Mouse (Mus musculus): ENCODE measurements around the gene 4930451I11Rik. TPM values are rescaled to one million over a fixed set of nuclear protein-coding genes. Genes with fewer than 3 reads are reported as not detected.

The 4930451I11Rik gene
- polyA plus RNA-seq (2015; fragmentation: Nextera tagmentation; extraction: Ambion mirVana): not detected in 2 replicates

DNA sequence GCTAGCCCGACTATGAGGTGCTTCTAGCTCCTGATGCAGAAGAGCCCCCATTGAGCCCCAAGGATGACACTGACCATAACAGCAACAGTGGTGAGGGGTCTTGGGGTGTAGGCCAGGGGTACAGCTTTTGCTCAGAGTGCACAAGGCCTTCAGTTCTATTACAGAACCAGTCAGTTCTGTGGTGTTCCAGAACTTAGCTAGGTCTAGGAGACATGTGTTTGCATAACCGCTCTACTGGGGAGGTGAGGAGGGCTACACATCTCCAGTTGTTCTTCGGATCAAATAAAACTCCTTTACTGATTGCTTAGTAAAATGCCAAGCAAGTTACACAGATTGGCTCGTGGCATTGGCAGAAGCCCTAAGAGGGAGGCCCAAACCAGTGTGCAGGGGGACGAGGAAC is at the start of gene 4930451I11Rik:
Gene 4930451I11Rik, minus strand, starts transcription at position 101 of the 400 bp plus-strand sequence.
- no peaks in the 10 kb centered on the region for H3K9me3 ChIP-seq (replicated peaks)
- H3K4me1 ChIP-seq (replicated peaks): peaks cover 5% of the 10 kb centered on the region
- 50% methylated on average over 5 of the region's 5 CpGs for WGBS (ENCODE audit: insufficient replicate concordance)
- H3K27me3 ChIP-seq: peaks cover 37% of the 10 kb centered on the region
- peak within 1 kb of the TSS; percentile 30 for H3K4me3 ChIP-seq (replicated peaks)
- peak within 1 kb of the TSS; percentile 57 for H3K4me2 ChIP-seq
- H3K36me3 ChIP-seq (replicated peaks): no peaks in the 10 kb centered on the region
- no peak for ATAC-seq (ENCODE audit: insufficient read depth)
- no peak within 1 kb of the TSS for H3K9ac ChIP-seq
- no peak within 1 kb of the TSS for H3K27ac ChIP-seq (replicated peaks)

DNA sequence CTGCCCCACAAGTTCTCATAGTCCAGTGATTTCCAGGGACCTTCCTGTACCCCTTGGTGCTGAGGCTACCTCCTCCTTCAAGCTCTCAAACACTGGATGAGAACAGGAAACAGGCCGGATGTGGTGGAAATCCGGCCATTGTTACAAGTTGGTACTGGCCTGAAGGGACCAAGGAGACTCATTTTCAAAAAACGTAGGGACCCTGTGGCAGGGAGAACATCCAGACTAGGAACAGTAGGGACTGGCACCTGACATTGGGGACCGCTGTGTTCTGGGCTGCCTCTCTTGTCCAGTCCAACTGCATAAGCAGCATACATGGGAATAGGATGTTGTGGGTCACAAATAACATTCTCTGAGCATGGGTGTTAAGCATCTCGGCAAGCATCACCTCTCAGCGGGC is 49.6 kb upstream of the 4930451I11Rik start:
- WGBS (ENCODE audit: insufficient replicate concordance): 37% methylated on average over 6 of the region's 6 CpGs
- H3K9ac ChIP-seq: no peak overlapping the region
- peak overlapping the region; percentile 91 for H3K4me2 ChIP-seq
- peaks cover 49% of the 10 kb centered on the region for H3K4me1 ChIP-seq (replicated peaks)
- H3K4me3 ChIP-seq (replicated peaks): no peak overlapping the region
- no peaks in the 10 kb centered on the region for H3K9me3 ChIP-seq (replicated peaks)
- no peaks in the 10 kb centered on the region for H3K27me3 ChIP-seq
- peaks cover 47% of the 10 kb centered on the region for H3K36me3 ChIP-seq (replicated peaks)
- H3K27ac ChIP-seq (replicated peaks): no peak overlapping the region
- no peak for ATAC-seq (ENCODE audit: insufficient read depth)

DNA sequence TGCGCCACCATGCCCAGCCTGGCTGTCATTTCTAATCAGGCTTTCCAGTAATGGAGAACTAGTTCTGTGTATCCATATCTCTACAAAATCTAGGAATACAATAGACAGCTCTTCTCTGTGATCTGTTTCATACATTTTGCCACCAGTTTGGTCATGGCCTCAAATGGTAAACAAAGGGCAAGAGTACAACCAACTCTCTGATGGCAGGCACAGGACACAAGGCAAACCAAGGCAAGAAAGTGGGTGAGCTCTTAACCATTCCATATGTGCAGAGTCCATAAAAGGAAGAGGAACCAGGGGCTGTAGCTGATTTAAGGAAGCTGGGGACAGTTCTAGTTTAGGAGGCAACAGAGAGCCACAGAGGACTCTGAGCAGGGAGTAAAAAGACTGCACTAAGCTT is 45.8 kb upstream of the 4930451I11Rik start:
- Histone ChIP-seq H3K27ac (replicated peaks) (no peak overlapping the region), H3K9ac (no peak overlapping the region), H3K36me3 (replicated peaks) (peaks cover 85% of the 10 kb centered on the region), H3K9me3 (replicated peaks) (no peaks in the 10 kb centered on the region), H3K4me2 (no peak overlapping the region), H3K27me3 (no peaks in the 10 kb centered on the region), H3K4me3 (replicated peaks) (no peak overlapping the region), H3K4me1 (replicated peaks) (peaks cover 26% of the 10 kb centered on the region)
- no peak for ATAC-seq (ENCODE audit: insufficient read depth)
- 94% methylated on average over 1 of the region's 1 CpGs for WGBS (ENCODE audit: insufficient replicate concordance)

DNA sequence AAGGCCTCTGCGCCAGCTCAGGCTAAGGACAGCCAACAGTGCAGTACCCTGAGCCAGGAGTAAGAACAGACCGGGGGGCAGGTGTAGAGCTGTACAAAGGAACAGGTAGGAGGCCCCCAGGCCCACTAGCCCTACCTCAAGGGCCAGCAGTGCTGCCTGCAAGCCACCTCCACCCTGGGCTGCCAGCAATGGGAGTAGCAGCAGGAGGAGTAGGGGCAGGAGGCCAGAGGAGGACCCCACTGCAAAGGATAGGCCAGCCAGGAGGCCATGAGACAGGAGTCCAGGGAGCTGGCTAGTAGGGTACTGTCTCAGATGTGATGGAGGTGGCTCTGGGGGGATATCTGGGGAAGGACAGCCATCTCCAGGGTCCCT is 39.1 kb upstream of the 4930451I11Rik start:
- H3K27me3 ChIP-seq: no peaks in the 10 kb centered on the region
- 81% methylated on average over 2 of the region's 2 CpGs for WGBS (ENCODE audit: insufficient replicate concordance)

DNA sequence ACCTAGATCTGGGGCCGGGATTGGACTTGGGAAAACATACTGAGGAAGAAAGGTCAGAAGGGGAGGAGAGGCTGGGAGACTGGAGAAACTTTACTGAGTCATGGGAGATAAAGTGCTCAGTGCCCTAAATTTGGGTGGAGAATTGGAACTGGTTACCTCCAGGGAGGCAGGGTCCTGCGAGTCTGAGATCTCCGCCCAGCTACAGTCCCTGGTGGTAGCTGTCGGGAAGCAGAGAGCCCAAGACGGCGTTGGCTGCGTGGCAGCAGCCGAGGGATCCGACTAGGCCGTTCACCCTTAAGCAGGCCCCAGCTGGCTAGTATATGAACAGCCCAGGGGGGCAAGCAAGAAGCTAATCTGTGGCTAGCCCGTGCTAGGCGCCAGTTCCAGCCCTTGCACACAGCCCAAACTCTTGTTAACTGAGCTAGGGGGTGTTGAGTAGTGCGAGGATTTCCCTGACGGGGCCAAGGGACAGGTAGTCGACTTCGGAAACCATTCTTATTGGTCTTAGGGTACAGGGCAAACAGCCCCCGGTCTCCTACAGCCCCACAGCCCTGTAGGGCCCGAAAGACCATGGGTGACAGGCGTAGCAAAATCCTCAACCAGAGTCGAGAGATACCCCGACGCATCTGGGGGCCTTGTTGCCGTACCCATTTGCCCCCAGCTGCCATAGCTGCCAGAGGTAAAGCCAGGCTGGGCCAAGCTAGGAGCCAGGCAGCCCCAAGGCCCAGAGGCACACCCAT is 38.5 kb upstream of the 4930451I11Rik start:
- WGBS (ENCODE audit: insufficient replicate concordance): 88% methylated on average over 23 of the region's 23 CpGs
- Histone ChIP-seq H3K4me2 (no peak overlapping the region), H3K9ac (no peak overlapping the region), H3K27ac (replicated peaks) (no peak overlapping the region), H3K9me3 (replicated peaks) (no peaks in the 10 kb centered on the region), H3K27me3 (no peaks in the 10 kb centered on the region), H3K4me3 (replicated peaks) (no peak overlapping the region), H3K36me3 (replicated peaks) (peaks cover 100% of the 10 kb centered on the region), H3K4me1 (replicated peaks) (no peaks in the 10 kb centered on the region; the same call in 1 of the 2 replicates)
- ATAC-seq (ENCODE audit: insufficient read depth): no peak; the same call in 1 of the 2 replicates

More for the DNA sequence above, 39.1 kb upstream of the 4930451I11Rik start:
- Histone ChIP-seq H3K4me2 (no peak overlapping the region), H3K9ac (no peak overlapping the region), H3K4me1 (replicated peaks) (peaks cover under 1% of the 10 kb centered on the region; the same call in 1 of the 2 replicates), H3K27ac (replicated peaks) (no peak overlapping the region), H3K4me3 (replicated peaks) (no peak overlapping the region), H3K36me3 (replicated peaks) (peaks cover 100% of the 10 kb centered on the region), H3K9me3 (replicated peaks) (no peaks in the 10 kb centered on the region)
- ATAC-seq (ENCODE audit: insufficient read depth): no peak

DNA sequence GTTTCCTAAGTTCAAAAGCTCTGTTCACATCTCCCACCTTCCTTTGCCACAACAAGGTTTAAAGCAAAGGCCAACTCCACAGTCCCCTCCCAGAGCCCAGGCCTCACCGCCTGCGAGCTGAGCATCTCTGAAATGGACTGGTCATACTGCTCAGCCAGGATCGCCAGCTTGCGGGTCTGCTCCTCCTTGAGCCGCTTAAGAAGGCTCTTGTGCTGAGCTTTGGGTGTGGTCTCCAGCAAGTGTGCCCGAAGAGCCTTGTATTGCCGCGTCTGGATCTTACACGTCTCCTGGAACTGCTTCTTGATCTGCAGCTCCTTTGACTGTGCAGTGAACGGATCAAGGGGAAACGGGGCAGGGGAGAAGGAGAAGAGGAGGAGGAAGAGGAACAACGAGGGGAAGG is 36.6 kb upstream of the 4930451I11Rik start:
- Histone ChIP-seq H3K4me2 (no peak overlapping the region), H3K36me3 (replicated peaks) (peaks cover 93% of the 10 kb centered on the region), H3K27ac (replicated peaks) (no peak overlapping the region), H3K9ac (no peak overlapping the region), H3K4me3 (replicated peaks) (no peak overlapping the region), H3K4me1 (replicated peaks) (peaks cover 18% of the 10 kb centered on the region), H3K9me3 (replicated peaks) (no peaks in the 10 kb centered on the region), H3K27me3 (no peaks in the 10 kb centered on the region)
- 77% methylated on average over 12 of the region's 12 CpGs for WGBS (ENCODE audit: insufficient replicate concordance)
- no peak for ATAC-seq (ENCODE audit: insufficient read depth)

DNA sequence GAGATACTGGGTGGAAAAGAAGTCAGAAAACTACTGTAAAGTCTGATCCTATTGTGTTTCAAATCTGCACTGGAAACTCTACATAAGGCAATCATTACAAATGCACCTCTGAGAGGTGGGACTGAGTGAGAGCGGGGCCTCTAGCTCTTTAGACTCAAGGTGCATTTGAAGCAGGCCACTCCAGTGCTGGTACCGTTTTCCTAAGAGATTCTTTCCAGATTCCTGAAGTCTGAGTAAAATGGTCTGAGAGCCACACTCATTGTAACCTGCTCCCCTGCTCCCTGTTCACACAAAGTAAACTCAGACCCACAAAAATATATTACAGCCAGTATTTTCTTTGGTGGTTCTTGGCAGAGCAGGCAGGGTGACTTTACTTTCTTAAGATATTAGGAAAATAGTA is 36.1 kb upstream of the 4930451I11Rik start:
- ATAC-seq (ENCODE audit: insufficient read depth): no peak
- Histone ChIP-seq H3K36me3 (replicated peaks) (peaks cover 89% of the 10 kb centered on the region), H3K27me3 (no peaks in the 10 kb centered on the region), H3K4me2 (no peak overlapping the region), H3K4me3 (replicated peaks) (no peak overlapping the region), H3K27ac (replicated peaks) (no peak overlapping the region), H3K4me1 (replicated peaks) (peaks cover 23% of the 10 kb centered on the region), H3K9me3 (replicated peaks) (no peaks in the 10 kb centered on the region), H3K9ac (no peak overlapping the region)
- WGBS (ENCODE audit: insufficient replicate concordance): 78% methylated on average over 2 of the region's 2 CpGs

DNA sequence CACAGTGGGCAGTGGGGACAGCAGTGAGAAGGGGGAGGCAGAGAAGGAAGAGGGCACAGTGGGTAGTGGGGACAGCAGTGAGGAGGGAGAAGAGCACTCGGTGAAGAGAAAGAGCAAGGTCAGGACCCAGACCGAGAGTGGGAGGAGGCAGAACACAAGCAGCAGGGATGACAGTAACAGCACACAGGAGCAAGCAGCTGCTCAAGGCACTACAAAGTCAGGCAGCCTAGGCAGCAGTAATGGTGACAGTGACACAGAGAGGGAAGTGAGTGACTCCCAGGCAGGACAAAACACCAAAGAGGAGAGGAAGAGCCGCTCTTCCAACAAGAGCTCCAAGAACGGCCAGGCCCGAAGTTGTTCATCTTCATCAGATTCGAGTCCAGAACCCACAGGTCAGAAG is 32.4 kb upstream of the 4930451I11Rik start:
- no peaks in the 10 kb centered on the region for H3K27me3 ChIP-seq
- no peak overlapping the region for H3K27ac ChIP-seq (replicated peaks)
- H3K4me2 ChIP-seq: peak overlapping the region; percentile 97
- H3K36me3 ChIP-seq (replicated peaks): peaks cover 65% of the 10 kb centered on the region
- H3K9me3 ChIP-seq (replicated peaks): no peaks in the 10 kb centered on the region
- H3K4me1 ChIP-seq (replicated peaks): peaks cover 44% of the 10 kb centered on the region
- ATAC-seq (ENCODE audit: insufficient read depth): no peak
- peak overlapping the region; percentile 75; the same call in 1 of the 2 replicates for H3K9ac ChIP-seq
- WGBS (ENCODE audit: insufficient replicate concordance): 74% methylated on average over 6 of the region's 6 CpGs
- H3K4me3 ChIP-seq (replicated peaks): peak overlapping the region; percentile 74

DNA sequence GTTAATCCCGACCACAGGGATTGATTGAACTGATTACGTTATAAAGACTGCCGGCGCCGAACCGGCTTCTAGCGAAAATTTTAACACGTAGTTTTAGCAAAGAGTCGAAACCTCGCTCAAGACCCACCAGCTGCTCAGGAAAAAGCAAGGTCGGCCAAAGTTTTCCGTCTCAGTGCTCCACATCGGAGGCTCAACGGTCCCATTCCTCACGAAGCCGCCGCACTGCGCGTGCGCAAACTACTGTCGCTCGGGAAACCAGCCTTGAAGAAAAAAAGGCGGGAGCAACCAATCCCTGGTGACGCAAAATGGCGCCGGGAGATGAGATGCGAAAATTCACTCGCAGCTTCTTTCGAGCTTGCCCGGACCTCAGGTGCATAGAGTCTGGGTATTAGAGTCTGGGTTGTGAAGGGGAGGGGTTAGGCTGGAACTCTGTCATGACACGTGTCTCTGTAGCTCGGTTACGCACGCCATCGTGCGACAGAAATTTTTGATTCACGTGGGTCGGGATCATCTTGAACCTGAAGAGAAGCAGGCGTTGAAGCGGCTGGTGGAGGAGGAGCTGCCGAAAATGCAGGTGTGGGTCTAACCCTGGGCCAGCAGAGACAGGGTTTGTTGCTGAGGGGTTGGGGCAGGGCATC is 30.8 kb upstream of the 4930451I11Rik start, which contains the start of gene Ino80e:
Gene Ino80e, minus strand, starts transcription at position 231 of the 638 bp plus-strand sequence.
- H3K36me3 ChIP-seq (replicated peaks): peaks cover 64% of the 10 kb centered on the region
- ATAC-seq (ENCODE audit: insufficient read depth): peak; percentile 79
- peak within 1 kb of the TSS; percentile 75 for H3K9ac ChIP-seq
- H3K4me1 ChIP-seq (replicated peaks): peaks cover 44% of the 10 kb centered on the region
- peak within 1 kb of the TSS; percentile 74 for H3K4me3 ChIP-seq (replicated peaks)
- H3K9me3 ChIP-seq (replicated peaks): no peaks in the 10 kb centered on the region
- H3K4me2 ChIP-seq: peak within 1 kb of the TSS; percentile 97
- H3K27ac ChIP-seq (replicated peaks): peak within 1 kb of the TSS; percentile 81
- under 1% methylated on average over 41 of the region's 41 CpGs for WGBS (ENCODE audit: insufficient replicate concordance)
- no peaks in the 10 kb centered on the region for H3K27me3 ChIP-seq

DNA sequence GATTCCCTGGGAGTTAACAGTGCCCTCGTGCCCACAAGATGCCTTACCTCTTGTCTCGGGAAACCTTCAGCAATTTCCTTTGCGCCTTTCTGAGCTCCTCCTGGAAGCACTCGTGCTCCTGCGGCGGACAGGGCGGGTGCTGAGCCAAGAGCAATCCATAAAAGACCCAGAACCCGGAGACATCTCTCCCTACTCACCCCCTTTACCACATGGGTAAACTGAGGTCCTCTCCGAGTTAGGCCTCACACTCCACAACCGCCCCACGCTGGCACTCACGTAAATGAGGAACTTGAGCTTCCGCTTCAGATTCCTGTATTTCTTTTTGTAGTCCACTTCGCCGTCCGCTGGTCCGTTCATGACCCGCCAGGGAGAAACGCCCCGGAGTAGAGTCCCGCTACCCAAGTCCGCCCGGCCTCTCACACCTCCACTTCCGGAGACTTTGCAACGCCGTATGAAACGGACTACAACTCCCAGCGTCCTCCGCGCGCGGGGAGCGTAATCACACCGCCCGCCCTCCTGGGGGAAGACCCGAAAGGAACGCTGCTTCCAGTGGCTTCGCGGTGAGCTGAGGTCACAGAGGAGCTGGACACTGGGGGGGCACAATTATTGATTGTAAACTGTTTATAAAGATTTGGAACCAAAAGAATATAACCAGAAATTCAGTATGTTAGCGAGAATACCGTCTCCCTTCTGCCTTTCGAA is 30.1 kb upstream of the 4930451I11Rik start, which contains the start of gene Hirip3:
Gene Hirip3, plus strand, starts transcription at position 544 of the 702 bp plus-strand sequence.
- H3K9ac ChIP-seq: peak within 1 kb of the TSS; percentile 75
- WGBS (ENCODE audit: insufficient replicate concordance): under 1% methylated on average over 42 of the region's 42 CpGs
- peak within 1 kb of the TSS; percentile 74 for H3K4me3 ChIP-seq (replicated peaks)
- H3K27me3 ChIP-seq: no peaks in the 10 kb centered on the region
- peak; percentile 94 for ATAC-seq (ENCODE audit: insufficient read depth)
- peak within 1 kb of the TSS; percentile 81 for H3K27ac ChIP-seq (replicated peaks)
- peaks cover 64% of the 10 kb centered on the region for H3K36me3 ChIP-seq (replicated peaks)
- peak within 1 kb of the TSS; percentile 97 for H3K4me2 ChIP-seq
- H3K4me1 ChIP-seq (replicated peaks): peaks cover 44% of the 10 kb centered on the region
- H3K9me3 ChIP-seq (replicated peaks): no peaks in the 10 kb centered on the region

DNA sequence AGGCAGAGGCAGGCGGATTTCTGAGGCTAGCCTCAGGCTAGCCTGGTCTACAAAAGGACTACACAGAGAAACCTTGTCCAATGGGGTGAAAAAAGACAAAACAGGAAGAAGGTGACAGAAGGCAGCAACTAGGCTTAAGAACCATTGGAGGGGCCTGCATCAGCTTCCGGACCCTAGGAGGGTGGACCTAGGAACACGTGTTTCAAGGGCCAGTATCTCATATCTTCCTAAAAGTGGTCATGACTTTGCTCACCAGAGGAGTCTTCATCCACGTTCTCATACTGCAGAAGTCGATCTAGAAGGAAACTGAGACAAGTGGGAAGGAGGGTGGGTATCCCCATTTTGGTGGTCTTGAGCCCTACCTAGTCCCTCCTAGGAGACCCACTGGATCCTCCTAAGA is 29.5 kb upstream of the 4930451I11Rik start:
- 26% methylated on average over 5 of the region's 5 CpGs for WGBS (ENCODE audit: insufficient replicate concordance)
- Histone ChIP-seq H3K4me1 (replicated peaks) (peaks cover 44% of the 10 kb centered on the region), H3K4me2 (peak overlapping the region; percentile 97), H3K9ac (peak overlapping the region; percentile 75), H3K27me3 (no peaks in the 10 kb centered on the region), H3K4me3 (replicated peaks) (peak overlapping the region; percentile 74), H3K9me3 (replicated peaks) (no peaks in the 10 kb centered on the region), H3K27ac (replicated peaks) (peak overlapping the region; percentile 65), H3K36me3 (replicated peaks) (peaks cover 64% of the 10 kb centered on the region)
- ATAC-seq (ENCODE audit: insufficient read depth): no peak
